Comparison of ENCODE assay signal across 28 mouse cellular contexts in the genomic region with DNA sequence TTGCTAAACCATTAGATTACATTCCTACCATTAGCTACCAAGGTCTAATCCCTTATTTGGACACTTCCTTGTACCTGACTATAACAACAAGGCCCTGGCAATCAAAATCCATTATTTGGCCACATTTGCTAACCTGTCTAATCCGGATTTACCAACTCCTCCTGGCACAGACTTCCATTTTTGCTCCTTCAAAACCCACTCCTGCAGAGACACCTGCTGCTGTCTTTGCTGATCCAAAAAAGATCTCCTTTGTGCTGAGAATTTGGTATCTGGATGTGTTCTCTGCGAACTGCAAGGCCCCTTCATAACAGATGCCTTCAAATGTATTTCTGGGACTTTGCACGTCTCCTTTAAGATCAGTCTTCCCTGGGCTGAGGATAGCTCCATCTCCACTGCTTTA. TPM values are rescaled to one million over a fixed set of nuclear protein-coding genes. Genes with fewer than 3 reads are reported as not detected.
A peak's percentile ranks its signal among the peaks of the same experiment; 100 is the strongest.
DNase-seq lines count a peak whose midpoint lies in the region; ATAC-seq lines count a peak whose summit lies in the region.
"Had no signal": no experiment of that assay in that cellular context is flagged by ENCODE, and none has a peak within 500 bp of the region (broad histone marks: within the 10 kb centered on the region; RNA-seq: fewer than 3 reads in every experiment).

No protein-coding gene starts in this region.

- H3K9ac ChIP-seq in midbrain, embryonic 16.5 days (ENCODE audit: low read depth, low read length): no peak overlapping the region
- H3K9ac ChIP-seq: forebrain, embryonic 13.5 days; heart, embryonic 12.5 days; heart, embryonic 15.5 days; hindbrain, embryonic 13.5 days; intestine, embryonic 15.5 days had no signal

- no peak overlapping the region for H3K4me3 ChIP-seq in midbrain, embryonic 16.5 days (ENCODE audit: low read depth, low read length)
- H3K4me3 ChIP-seq: forebrain, embryonic 10.5 days; forebrain, embryonic 13.5 days; heart, embryonic 12.5 days; heart, embryonic 15.5 days; hindbrain, embryonic 10.5 days; hindbrain, embryonic 13.5 days; intestine, embryonic 15.5 days had no signal

- no peaks in the 10 kb centered on the region for H3K27me3 ChIP-seq in midbrain, embryonic 16.5 days (ENCODE audit: control insufficient read depth, insufficient read depth, low read depth, low read length)
- H3K27me3 ChIP-seq: CH12.LX; forebrain, embryonic 13.5 days; heart, embryonic 12.5 days; heart, embryonic 15.5 days; hindbrain, embryonic 13.5 days; intestine, embryonic 15.5 days; Patski had no signal

- 86% methylated on average over 3 of the region's 3 CpGs for WGBS in midbrain, embryonic 16.5 days

- no peak overlapping the region for H3K4me2 ChIP-seq in midbrain, embryonic 16.5 days (ENCODE audit: low read length)
- H3K4me2 ChIP-seq: forebrain, embryonic 13.5 days; heart, embryonic 12.5 days; heart, embryonic 15.5 days; hindbrain, embryonic 13.5 days; intestine, embryonic 15.5 days had no signal

- no peak for ATAC-seq in midbrain, embryonic 16.5 days
- ATAC-seq: forebrain, embryonic 13.5 days; forebrain, embryonic 16.5 days; hindbrain, embryonic 16.5 days; intestine, embryonic 15.5 days; Patski had no signal

- H3K9me3 ChIP-seq in midbrain, embryonic 16.5 days (replicated peaks; ENCODE audit: control insufficient read depth, low read length, poor library complexity, severe bottlenecking): no peaks in the 10 kb centered on the region
- H3K9me3 ChIP-seq: forebrain, embryonic 10.5 days; forebrain, embryonic 13.5 days; G1E; heart, embryonic 12.5 days; heart, embryonic 15.5 days; hindbrain, embryonic 10.5 days; hindbrain, embryonic 13.5 days; intestine, embryonic 15.5 days had no signal

- no peaks in the 10 kb centered on the region for H3K4me1 ChIP-seq in midbrain, embryonic 16.5 days (ENCODE audit: control insufficient read depth, insufficient read depth, low read length)
- H3K4me1 ChIP-seq: forebrain, embryonic 10.5 days; forebrain, embryonic 13.5 days; heart, embryonic 12.5 days; heart, embryonic 15.5 days; hindbrain, embryonic 10.5 days; hindbrain, embryonic 13.5 days; intestine, embryonic 15.5 days had no signal

- H3K27ac ChIP-seq in midbrain, embryonic 16.5 days (ENCODE audit: low read length): no peak overlapping the region
- H3K27ac ChIP-seq: forebrain, embryonic 10.5 days; forebrain, embryonic 13.5 days; heart, embryonic 15.5 days; hindbrain, embryonic 10.5 days; hindbrain, embryonic 13.5 days; intestine, embryonic 15.5 days had no signal

- peaks cover 5% of the 10 kb centered on the region; the same call in 1 of the 2 replicates for H3K36me3 ChIP-seq in midbrain, embryonic 16.5 days (ENCODE audit: control insufficient read depth, insufficient read depth, low read length)
- H3K36me3 ChIP-seq: heart, embryonic 15.5 days had no signal

- DNase-seq in cerebellum, adult 18-20 months: peak; percentile 31 to 46
- DNase-seq in cerebellum, adult 8-10 months: no peak
- peak; percentile 49 for DNase-seq in ZHBTc4 (ENCODE audit: low read depth, low spot score)
- peak; percentile 74 for DNase-seq in cerebellum, adult 9-11 months
- peak; percentile 49 to 52 for DNase-seq in cerebellum, postnatal 25 days
- no peak for DNase-seq in layer of hippocampus, postnatal 14 days (ENCODE audit: low spot score in 2 of 2)
- DNase-seq: adrenal gland, adult 8-10 months; adrenal gland, postnatal 25 days; B cell, adult 2 months; gastrocnemius, postnatal 25 days; heart, adult 18-20 months; heart, postnatal 10 days; heart, postnatal 36 days; kidney, adult 11 months; kidney, adult 8-10 months had no signal

RNA-seq across cellular contexts. Expression of a gene that starts 12.3 kb away (rescaled TPM):
- total RNA-seq in layer of hippocampus, postnatal 14 days (2021): 100 to 1,000 TPM; 681 to 696 TPM
- polyA plus RNA-seq in midbrain, embryonic 16.5 days (2015; fragmentation: Nextera tagmentation; extraction: Ambion mirVana): 543 and 556 TPM in 2 replicates

RNA-seq across cellular contexts. Expression of a gene that starts 21.8 kb away (rescaled TPM):
- total RNA-seq in layer of hippocampus, postnatal 14 days (2021): 100 to 1,000 TPM; 125 to 128 TPM
- 87.6 and 94.0 TPM in 2 replicates for polyA plus RNA-seq in midbrain, embryonic 16.5 days (2015; fragmentation: Nextera tagmentation; extraction: Ambion mirVana)

RNA-seq across cellular contexts. Expression of a gene that starts 23.6 kb away (rescaled TPM):
- total RNA-seq in layer of hippocampus, postnatal 14 days (2021): 1,000 to 10,000 TPM; 1,231 to 1,331 TPM
- polyA plus RNA-seq in midbrain, embryonic 16.5 days (2015; fragmentation: Nextera tagmentation; extraction: Ambion mirVana): 700 and 743 TPM in 2 replicates

RNA-seq across cellular contexts. Expression of a gene that starts 32.0 kb away (rescaled TPM):
- total RNA-seq in layer of hippocampus, postnatal 14 days (2021): 1 to 10 TPM; 2.6 to 3.0 TPM
- polyA plus RNA-seq in midbrain, embryonic 16.5 days (2015; fragmentation: Nextera tagmentation; extraction: Ambion mirVana): 2.5 and 3.9 TPM in 2 replicates
- polyA plus RNA-seq: G1E had no signal

RNA-seq across cellular contexts. Expression of a gene that starts 53.0 kb away (rescaled TPM):
- 100 to 1,000 TPM; 119 to 120 TPM for total RNA-seq in layer of hippocampus, postnatal 14 days (2021)
- 69.1 and 87.1 TPM in 2 replicates for polyA plus RNA-seq in midbrain, embryonic 16.5 days (2015; fragmentation: Nextera tagmentation; extraction: Ambion mirVana)
- total RNA-seq: G1E; gastrocnemius, postnatal 25 days had no signal
- polyA plus RNA-seq: G1E had no signal

Comparison
In these comparisons a context has a peak if more than half of its experiments do, and no peak if none do; other contexts are left out.
1. DNase-seq: peak in cerebellum, adult 18-20 months (2 of 2), ZHBTc4 (single experiment), cerebellum, adult 9-11 months (single experiment) and cerebellum, postnatal 25 days (2 of 2); none in cerebellum, adult 8-10 months (single experiment) and layer of hippocampus, postnatal 14 days (0 of 2).